Mouse (Mus musculus): ENCODE measurements around the gene Gm28230. TPM values are rescaled to one million over a fixed set of nuclear protein-coding genes. Genes with fewer than 3 reads are reported as not detected.
A peak's percentile ranks its signal among the peaks of the same experiment; 100 is the strongest.

Gm28230 gene
- not detected in 2 replicates for polyA plus RNA-seq (2015; fragmentation: Nextera tagmentation; extraction: Ambion mirVana)

- Histone ChIP-seq H3K27ac (no peak within 1 kb of the TSS), H3K4me1 (peaks cover 5% of the 10 kb centered on the region)
These were observed at the start of gene Gm28230 for GRCm38 (mm10) chr2:74726551-74726950. TSS of gene Gm28230 (plus strand) at chr2:74726728.

GRCm38 (mm10) chr2:74677106-74677505 is 49.4 kb upstream of the Gm28230 start:
- Histone ChIP-seq H3K4me3 (replicated peaks) (no peak overlapping the region), H3K27ac (no peak overlapping the region), H3K9ac (no peak overlapping the region), H3K9me3 (no peaks in the 10 kb centered on the region), H3K4me2 (no peak overlapping the region), H3K4me1 (peaks cover 12% of the 10 kb centered on the region), H3K36me3 (no peaks in the 10 kb centered on the region), H3K27me3 (replicated peaks) (peaks cover 99% of the 10 kb centered on the region)
- no peak for ATAC-seq (ENCODE audit: insufficient read depth, low FRiP score, low read depth)
- WGBS, result 18% methylated on average over 2 of the region's 2 CpGs

More at GRCm38 (mm10) chr2:74726551-74726950, at the start of gene Gm28230:
- H3K27me3 ChIP-seq (replicated peaks), result peaks cover 92% of the 10 kb centered on the region
- H3K9ac ChIP-seq, result no peak within 1 kb of the TSS
- no peaks in the 10 kb centered on the region for H3K9me3 ChIP-seq
- H3K4me3 ChIP-seq (replicated peaks), result peak within 1 kb of the TSS; percentile 25
- no peaks in the 10 kb centered on the region for H3K36me3 ChIP-seq
- 33% methylated on average over 5 of the region's 5 CpGs for WGBS
- no peak for ATAC-seq (ENCODE audit: insufficient read depth, low FRiP score, low read depth)
- peak within 1 kb of the TSS; percentile 43 for H3K4me2 ChIP-seq

- Histone ChIP-seq H3K4me2 (no peak within 1 kb of the TSS), H3K36me3 (no peaks in the 10 kb centered on the region), H3K9me3 (no peaks in the 10 kb centered on the region), H3K4me1 (peaks cover 17% of the 10 kb centered on the region), H3K27ac (no peak within 1 kb of the TSS), H3K9ac (no peak within 1 kb of the TSS), H3K4me3 (replicated peaks) (no peak within 1 kb of the TSS), H3K27me3 (replicated peaks) (peaks cover 100% of the 10 kb centered on the region)
- 4% methylated on average over 15 of the region's 15 CpGs for WGBS
- ATAC-seq (ENCODE audit: insufficient read depth, low FRiP score, low read depth), result no peak
These were observed 47.5 kb upstream of the Gm28230 start, which contains the start of gene Hoxd11 for GRCm38 (mm10) chr2:74678891-74679595. TSS of gene Hoxd11 (plus strand) at chr2:74679557.

- Histone ChIP-seq H3K27ac (no peak overlapping the region), H3K36me3 (no peaks in the 10 kb centered on the region), H3K4me2 (no peak overlapping the region), H3K4me1 (peaks cover 17% of the 10 kb centered on the region), H3K4me3 (replicated peaks) (no peak overlapping the region), H3K9me3 (no peaks in the 10 kb centered on the region), H3K9ac (no peak overlapping the region), H3K27me3 (replicated peaks) (peaks cover 100% of the 10 kb centered on the region)
- no peak for ATAC-seq (ENCODE audit: insufficient read depth, low FRiP score, low read depth)
- WGBS, result under 1% methylated on average over 26 of the region's 26 CpGs
These were observed 46.9 kb upstream of the Gm28230 start for GRCm38 (mm10) chr2:74679596-74679971.

- Histone ChIP-seq H3K36me3 (no peaks in the 10 kb centered on the region), H3K27ac (no peak overlapping the region), H3K9ac (no peak overlapping the region), H3K4me3 (replicated peaks) (no peak overlapping the region), H3K9me3 (no peaks in the 10 kb centered on the region), H3K27me3 (replicated peaks) (peaks cover 100% of the 10 kb centered on the region), H3K4me1 (peaks cover 17% of the 10 kb centered on the region), H3K4me2 (no peak overlapping the region)
- WGBS, result under 1% methylated on average over 23 of the region's 23 CpGs
- ATAC-seq (ENCODE audit: insufficient read depth, low FRiP score, low read depth), result no peak
These were observed 46.5 kb upstream of the Gm28230 start for GRCm38 (mm10) chr2:74679980-74680379.

GRCm38 (mm10) chr2:74680561-74681398 is 45.7 kb upstream of the Gm28230 start:
- ATAC-seq (ENCODE audit: insufficient read depth, low FRiP score, low read depth), result no peak
- Histone ChIP-seq H3K4me3 (replicated peaks) (no peak overlapping the region), H3K4me2 (no peak overlapping the region), H3K36me3 (no peaks in the 10 kb centered on the region), H3K27ac (no peak overlapping the region), H3K9me3 (no peaks in the 10 kb centered on the region), H3K4me1 (peaks cover 17% of the 10 kb centered on the region), H3K27me3 (replicated peaks) (peaks cover 98% of the 10 kb centered on the region), H3K9ac (no peak overlapping the region)
- 3% methylated on average over 21 of the region's 21 CpGs for WGBS

GRCm38 (mm10) chr2:74681594-74682531 is 44.7 kb upstream of the Gm28230 start:
- Histone ChIP-seq H3K9me3 (no peaks in the 10 kb centered on the region), H3K4me3 (replicated peaks) (peak overlapping the region; percentile 24; the same call in 1 of the 2 replicates), H3K27me3 (replicated peaks) (peaks cover 94% of the 10 kb centered on the region), H3K36me3 (no peaks in the 10 kb centered on the region), H3K4me2 (peak overlapping the region; percentile 46), H3K27ac (no peak overlapping the region), H3K4me1 (peaks cover 17% of the 10 kb centered on the region), H3K9ac (no peak overlapping the region)
- no peak for ATAC-seq (ENCODE audit: insufficient read depth, low FRiP score, low read depth)
- WGBS, result under 1% methylated on average over 72 of the region's 78 CpGs

GRCm38 (mm10) chr2:74682796-74683195 is 43.7 kb upstream of the Gm28230 start:
- H3K36me3 ChIP-seq, result no peaks in the 10 kb centered on the region
- peak overlapping the region; percentile 24; the same call in 1 of the 2 replicates for H3K4me3 ChIP-seq (replicated peaks)
- no peak overlapping the region for H3K27ac ChIP-seq
- peaks cover 94% of the 10 kb centered on the region for H3K27me3 ChIP-seq (replicated peaks)
- peak overlapping the region; percentile 46 for H3K4me2 ChIP-seq
- H3K9ac ChIP-seq, result no peak overlapping the region
- no peak for ATAC-seq (ENCODE audit: insufficient read depth, low FRiP score, low read depth)
- peaks cover 17% of the 10 kb centered on the region for H3K4me1 ChIP-seq
- H3K9me3 ChIP-seq, result no peaks in the 10 kb centered on the region
- WGBS, result under 1% methylated on average over 44 of the region's 51 CpGs

- Histone ChIP-seq H3K4me1 (peaks cover 17% of the 10 kb centered on the region), H3K27ac (no peak overlapping the region), H3K9me3 (no peaks in the 10 kb centered on the region), H3K4me2 (no peak overlapping the region), H3K9ac (no peak overlapping the region), H3K4me3 (replicated peaks) (no peak overlapping the region), H3K36me3 (no peaks in the 10 kb centered on the region), H3K27me3 (replicated peaks) (peaks cover 94% of the 10 kb centered on the region)
- ATAC-seq (ENCODE audit: insufficient read depth, low FRiP score, low read depth), result no peak
- WGBS, result 1% methylated on average over 18 of the region's 18 CpGs
These were observed 43.0 kb upstream of the Gm28230 start for GRCm38 (mm10) chr2:74683471-74683951.

- H3K36me3 ChIP-seq, result no peaks in the 10 kb centered on the region
- no peak overlapping the region for H3K4me2 ChIP-seq
- peaks cover 94% of the 10 kb centered on the region for H3K27me3 ChIP-seq (replicated peaks)
- ATAC-seq (ENCODE audit: insufficient read depth, low FRiP score, low read depth), result no peak
- 2% methylated on average over 12 of the region's 12 CpGs for WGBS
- H3K27ac ChIP-seq, result no peak overlapping the region
- no peak overlapping the region for H3K4me3 ChIP-seq (replicated peaks)
- no peaks in the 10 kb centered on the region for H3K9me3 ChIP-seq
- peaks cover 17% of the 10 kb centered on the region for H3K4me1 ChIP-seq
- no peak overlapping the region for H3K9ac ChIP-seq
These were observed 42.4 kb upstream of the Gm28230 start for GRCm38 (mm10) chr2:74684106-74684505.

GRCm38 (mm10) chr2:74685059-74685603 is 41.4 kb upstream of the Gm28230 start:
- Histone ChIP-seq H3K27ac (no peak overlapping the region), H3K4me3 (replicated peaks) (no peak overlapping the region), H3K9ac (no peak overlapping the region), H3K9me3 (no peaks in the 10 kb centered on the region), H3K27me3 (replicated peaks) (peaks cover 94% of the 10 kb centered on the region), H3K4me1 (peaks cover 17% of the 10 kb centered on the region), H3K4me2 (no peak overlapping the region), H3K36me3 (no peaks in the 10 kb centered on the region)
- 9% methylated on average over 4 of the region's 4 CpGs for WGBS
- ATAC-seq (ENCODE audit: insufficient read depth, low FRiP score, low read depth), result no peak
